Mouse (Mus musculus) thymus, postnatal 36 days (tissue): ENCODE data around the gene Pf4.

Experiments
- DNase-seq, 2 experiments: peaks; one replicate each; pipeline ENCODE4 v3.0.0; 2022; ENCODE audit warnings: mixed read lengths in 2 of 2

Pf4 gene

GRCm38 (mm10) chr5:90771880-90772653 is at the start of gene Pf4:
Gene Pf4, plus strand, starts transcription at chr5:90772435.
- DNase-seq = no peak

- no peak for DNase-seq
Observed at GRCm38 (mm10) chr5:90722656-90723055, 49.6 kb upstream of the Pf4 start.

- no peak for DNase-seq
Observed at GRCm38 (mm10) chr5:90728254-90728653, 44.0 kb upstream of the Pf4 start.

DNA sequence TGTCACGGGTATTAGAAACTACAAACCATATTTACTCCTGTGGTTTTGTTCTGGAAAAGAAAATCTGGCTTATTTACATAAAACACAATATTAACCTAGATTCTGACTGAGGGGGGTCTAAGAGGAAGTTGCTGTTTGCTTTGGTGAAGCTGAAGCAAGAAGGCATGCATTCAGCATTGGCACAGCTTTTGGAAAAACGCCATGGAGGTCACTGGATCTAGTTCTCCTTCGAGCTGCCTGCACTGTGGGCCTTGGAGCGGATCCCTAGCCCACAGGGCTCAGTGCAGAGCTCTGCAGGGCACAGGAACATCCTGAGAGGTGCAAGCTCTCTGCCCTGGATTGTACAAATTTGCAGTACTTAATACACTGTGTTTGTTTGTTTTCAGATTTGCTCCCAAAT is 40.8 kb upstream of the Pf4 start:
- DNase-seq = no peak

GRCm38 (mm10) chr5:90742029-90742428 is 30.2 kb upstream of the Pf4 start:
- no peak for DNase-seq

DNA sequence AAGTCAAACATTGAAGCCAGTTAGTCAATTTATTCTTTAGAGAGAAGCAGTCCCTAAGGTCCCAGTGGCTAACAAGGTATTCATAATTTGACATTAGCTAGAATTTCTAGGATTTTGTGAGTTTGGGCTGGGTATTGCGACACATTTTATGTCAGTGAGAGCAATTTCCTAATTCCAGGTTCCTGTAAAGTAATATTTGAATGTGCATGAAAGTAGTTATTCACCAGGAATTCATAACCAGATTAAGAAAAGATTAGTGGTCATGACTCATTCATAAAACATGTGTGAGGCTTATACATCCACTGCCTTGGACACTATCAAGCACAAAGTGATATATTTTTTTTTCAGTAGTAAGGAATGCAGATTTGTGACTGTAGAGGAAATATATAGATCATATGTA is 18.3 kb upstream of the Pf4 start:
- no peak for DNase-seq

GRCm38 (mm10) chr5:90758020-90758605 is 14.1 kb upstream of the Pf4 start:
- DNase-seq = no peak

GRCm38 (mm10) chr5:90759077-90760065 is 12.9 kb upstream of the Pf4 start, which contains the start of gene Cxcl5:
Gene Cxcl5, plus strand, starts transcription at chr5:90759360.
- DNase-seq = no peak

- DNase-seq = no peak
Observed at GRCm38 (mm10) chr5:90760303-90760702, 11.9 kb upstream of the Pf4 start.

GRCm38 (mm10) chr5:90760844-90761243 is 11.4 kb upstream of the Pf4 start:
- DNase-seq = no peak

- DNase-seq = no peak
Observed at GRCm38 (mm10) chr5:90761834-90762233, 10.4 kb upstream of the Pf4 start.

GRCm38 (mm10) chr5:90763912-90764665 is 8.1 kb upstream of the Pf4 start:
- no peak for DNase-seq

DNA sequence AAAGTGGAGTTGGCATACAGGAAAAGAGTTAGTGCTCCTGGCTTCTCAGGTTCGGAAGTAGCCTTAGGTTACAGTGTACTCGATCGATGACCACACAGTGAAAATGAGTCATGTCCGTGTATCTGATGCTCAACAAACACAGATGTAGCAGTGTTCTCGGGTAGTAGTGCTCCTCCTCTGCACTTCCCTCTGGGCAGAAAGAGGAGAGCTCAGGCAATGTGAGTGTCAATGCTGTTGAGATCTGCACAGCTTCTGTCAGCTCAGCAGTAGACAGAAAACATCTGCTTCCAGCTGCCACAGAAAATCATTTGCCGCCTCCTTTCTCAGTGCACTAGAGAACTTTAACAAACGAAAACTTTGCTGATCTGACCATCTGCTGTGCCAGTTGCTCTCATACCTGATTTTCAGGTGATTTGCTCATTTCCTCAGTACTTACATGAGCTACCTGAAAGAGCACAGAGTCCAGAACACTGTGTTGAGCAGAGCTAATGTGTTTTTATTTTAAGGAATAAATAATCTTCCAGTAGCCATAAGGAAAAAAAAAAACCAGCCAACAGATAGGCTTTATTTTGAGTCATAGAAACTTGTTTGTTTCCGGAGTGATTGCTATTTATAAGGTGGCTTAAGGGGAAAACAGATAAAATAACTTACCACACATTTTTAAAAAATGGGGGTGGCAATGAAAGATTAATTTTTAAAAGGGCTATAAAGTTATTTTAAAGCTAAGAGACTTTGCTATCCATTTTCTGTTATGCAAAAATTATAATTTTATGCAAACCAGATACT is 6.2 kb upstream of the Pf4 start:
- no peak for DNase-seq

- DNase-seq = no peak
Observed at GRCm38 (mm10) chr5:90768218-90768617, 4.0 kb upstream of the Pf4 start, which contains the start of gene Ppbp. Gene Ppbp, plus strand, starts transcription at chr5:90768518.

DNA sequence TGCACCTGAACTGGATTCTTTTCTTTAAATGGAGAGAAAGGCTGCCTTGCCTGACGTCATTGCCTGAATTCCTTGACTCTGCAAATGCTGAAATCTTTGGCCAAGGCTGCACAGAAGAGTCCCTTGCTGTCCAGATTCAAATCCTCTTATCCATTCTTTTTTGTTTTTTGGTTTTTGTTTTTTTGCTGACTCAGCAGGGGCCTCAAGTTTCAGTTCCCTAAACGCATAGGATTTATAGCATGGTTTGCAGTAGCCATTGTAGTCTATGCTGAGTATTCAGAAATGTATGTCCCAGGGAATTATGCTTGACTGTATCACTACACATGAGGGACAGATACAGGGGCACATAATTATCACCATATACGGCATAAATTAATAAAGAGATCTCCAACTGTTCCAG is 866 bp upstream of the Pf4 start:
- no peak for DNase-seq

DNA sequence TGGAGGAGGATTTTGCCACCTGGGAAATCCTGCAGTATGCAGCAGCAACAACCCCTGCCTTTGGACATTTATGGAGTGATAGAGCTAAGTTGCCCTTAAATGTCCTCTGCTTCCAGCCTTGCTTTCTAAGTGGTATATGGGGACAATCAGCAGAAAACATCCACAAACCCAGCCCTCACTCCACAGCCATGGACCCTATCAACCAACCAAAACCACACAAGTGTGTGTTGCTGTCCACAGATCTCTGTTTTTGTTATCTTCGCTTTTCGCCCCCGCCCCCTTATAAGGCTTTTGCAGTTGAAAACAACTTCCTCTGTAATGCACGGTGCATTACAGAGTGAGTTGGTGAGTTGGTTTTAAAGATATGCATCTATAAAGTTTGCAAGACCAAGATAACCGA is 3.3 kb downstream of the Pf4 start:
- DNase-seq = no peak

- DNase-seq = no peak
Observed at GRCm38 (mm10) chr5:90777621-90778020, 5.4 kb downstream of the Pf4 start.

DNA sequence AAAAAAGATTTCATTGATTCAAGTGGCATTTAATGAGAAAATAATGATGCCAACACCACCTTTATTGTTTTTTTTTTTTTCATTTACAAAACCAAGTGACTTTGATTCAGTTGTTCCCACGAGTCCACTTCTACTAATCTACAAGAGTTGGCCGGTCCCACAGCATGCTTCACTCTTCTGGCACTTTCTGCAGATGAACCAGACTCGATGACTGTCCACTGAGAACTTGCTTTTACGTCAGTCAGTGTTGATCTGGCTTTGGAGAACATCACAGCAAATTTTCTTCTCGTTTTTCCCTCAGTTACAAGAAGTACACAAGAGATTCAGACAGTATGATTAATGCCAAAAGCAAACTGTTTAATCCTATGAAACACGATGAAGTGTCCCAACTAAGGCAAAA is 6.6 kb downstream of the Pf4 start:
- DNase-seq = no peak

DNA sequence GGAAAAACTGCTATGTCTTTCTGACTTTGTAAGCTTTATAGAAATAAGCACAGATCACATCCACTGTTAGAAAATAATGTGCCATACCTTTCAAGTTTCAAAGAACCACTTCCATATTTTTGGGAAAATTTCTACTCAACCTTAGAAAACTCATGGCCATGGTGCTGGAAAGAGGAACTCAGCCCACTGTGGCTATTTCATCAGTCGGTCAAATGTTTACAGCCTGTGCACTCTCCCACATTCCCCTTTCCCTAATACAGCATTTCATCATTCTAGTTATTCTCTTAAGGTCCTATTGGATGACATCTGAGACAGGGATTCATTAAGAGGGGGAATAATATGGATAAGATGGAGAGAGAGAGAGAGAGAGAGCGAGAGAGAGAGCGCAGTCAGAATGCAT is 11.5 kb downstream of the Pf4 start:
- no peak for DNase-seq

DNA sequence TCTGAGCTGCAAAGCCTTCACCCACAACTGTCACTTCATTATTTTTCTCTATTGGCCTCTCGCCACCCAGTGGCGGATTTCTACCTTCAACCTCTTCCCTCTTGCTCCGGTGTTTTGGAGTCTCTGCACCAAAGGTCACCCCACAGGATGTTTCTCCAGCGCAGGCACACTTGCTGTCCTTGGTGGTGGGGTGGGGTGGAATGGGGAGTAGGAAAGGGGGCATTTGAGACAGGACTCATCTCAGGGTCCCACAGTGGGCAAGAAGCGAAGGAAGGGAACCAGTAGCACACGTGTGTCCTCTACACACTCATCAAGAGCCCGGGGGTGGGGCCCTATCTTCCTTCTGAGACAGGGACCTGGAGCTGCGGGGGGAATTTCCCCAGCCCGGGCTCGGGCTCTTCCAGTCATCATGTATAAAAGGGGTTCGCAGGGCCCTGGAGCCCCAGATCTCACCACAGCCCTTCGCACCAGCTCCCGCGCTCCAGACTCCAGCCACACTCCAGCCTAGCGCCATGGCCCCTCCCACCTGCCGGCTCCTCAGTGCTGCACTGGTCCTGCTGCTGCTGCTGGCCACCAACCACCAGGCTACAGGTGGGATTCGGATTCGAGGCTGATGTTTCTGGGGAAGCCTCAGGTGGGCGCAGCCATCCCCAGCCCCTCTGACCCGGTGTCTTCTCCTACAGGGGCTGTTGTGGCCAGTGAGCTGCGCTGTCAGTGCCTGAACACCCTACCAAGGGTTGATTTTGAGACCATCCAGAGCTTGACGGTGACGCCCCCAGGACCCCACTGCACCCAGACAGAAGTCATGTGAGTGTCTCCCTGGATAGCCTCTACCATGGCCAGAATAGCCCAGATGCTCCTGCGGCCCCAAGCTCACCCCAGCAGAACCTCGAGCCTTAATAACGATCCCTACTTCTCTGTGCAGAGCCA is 13.7 kb downstream of the Pf4 start, which contains the start of gene Cxcl3:
TSS of gene Cxcl3 (plus strand) at position 445 of the 930 bp plus-strand sequence.
- no peak for DNase-seq
